Mouse (Mus musculus): Measurements from ENCODE around the gene Amot.

DNA sequence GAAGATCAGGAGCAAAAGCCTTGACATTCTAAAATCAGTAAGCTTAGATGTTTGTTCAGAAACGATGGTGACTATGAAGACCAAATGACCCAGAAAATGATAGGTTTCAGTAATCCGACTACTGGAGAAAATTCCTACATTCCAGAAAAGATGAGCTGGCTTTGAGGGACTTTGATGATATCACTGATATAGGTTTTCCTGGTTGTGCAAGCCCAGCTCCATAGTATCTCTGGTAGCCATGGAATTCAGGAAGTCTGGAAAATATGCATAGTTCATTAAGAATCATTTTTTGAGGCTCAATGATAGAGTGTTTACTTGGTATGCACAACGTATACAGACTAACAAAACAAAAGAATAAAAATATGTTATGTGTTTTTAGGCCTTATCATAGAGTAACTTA, 40.1 kb upstream of the Amot start:
- no peak for TF ChIP-seq CTCF (IDR thresholded peaks at IDR 0.05; ENCODE audit: low read depth)
- TF ChIP-seq EP300 (optimal IDR thresholded peaks at IDR 0.05), result no peak
